Mouse (Mus musculus): Measurements from ENCODE around the gene Mllt6. TPM values are rescaled to one million over a fixed set of nuclear protein-coding genes. Genes with fewer than 3 reads are reported as not detected.
"Not testable (repeated sequence)": the region's sequence is repeated elsewhere in the genome, so short reads cannot be mapped to it uniquely, and the experiment has no call there.

The Mllt6 gene
- total RNA-seq, 2 experiments from 2014 or later = 105 to 121 TPM

DNA sequence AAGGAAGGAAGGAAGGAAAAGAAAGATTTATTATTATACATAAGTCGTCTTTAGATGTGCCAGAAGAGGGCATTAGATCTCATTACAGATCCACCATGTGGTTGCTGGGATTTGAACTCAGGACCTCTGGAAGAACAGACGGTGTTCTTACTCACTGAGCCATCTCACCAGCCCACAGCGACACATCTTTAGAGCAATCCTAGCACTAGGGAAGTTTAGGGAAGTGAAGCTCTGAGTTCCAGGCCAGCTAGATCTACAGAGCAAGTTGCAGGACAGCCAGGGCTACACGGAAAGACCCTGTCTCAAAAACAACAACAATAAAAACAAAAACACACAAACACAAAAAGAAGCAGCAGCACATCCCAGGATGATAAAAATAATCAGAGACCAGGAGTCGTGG lies 71.6 kb downstream of the Mllt6 start:
- intact Hi-C loops (cut with DNase I); DNase-seq (ENCODE audit: low spot score in 2 of 2): not testable (repeated sequence)

Small RNA genes within 50 kb of the gene (microRNA-seq; reads per million reads assigned to microRNA genes)
- gene Gm24158 (0 reads per million in 2 experiments), gene Mir6927 (0 to 0.99 reads per million in 2 experiments)

Other genes starting within 250 kb of the Mllt6 start
- gene Arhgap23, start 247.9 kb upstream of the Mllt6 start, total RNA-seq (2021) = 10 to 100 TPM; 63.8 to 66.5 TPM
- not detected for gene 4933428G20Rik, start 163.1 kb upstream of the Mllt6 start, total RNA-seq (2021)
- 100 to 1,000 TPM; 323 to 339 TPM for gene Srcin1, start 87.2 kb upstream of the Mllt6 start, total RNA-seq (2021)
- gene Epop, start 33.7 kb upstream of the Mllt6 start, total RNA-seq (2021) = 10 to 100 TPM; 77.4 to 92.2 TPM
- gene Cisd3, start 22.4 kb downstream of the Mllt6 start, total RNA-seq (2021) = 10 to 100 TPM; 46.5 to 48.8 TPM
- 10 to 100 TPM; 30.1 to 30.3 TPM for gene Pcgf2, start 37.1 kb downstream of the Mllt6 start, total RNA-seq (2021)
- gene Psmb3, start 40.0 kb downstream of the Mllt6 start, total RNA-seq (2021) = 100 to 1,000 TPM; 119 to 124 TPM
- gene Pip4k2b, start 81.3 kb downstream of the Mllt6 start, total RNA-seq (2021) = 100 to 1,000 TPM; 111 to 118 TPM
- 10 to 100 TPM; 18.7 to 20.2 TPM for gene Cwc25, start 103.1 kb downstream of the Mllt6 start, total RNA-seq (2021)
- gene 1700001P01Rik, start 112.5 kb downstream of the Mllt6 start, total RNA-seq (2021) = under 1 TPM; 0.62 to 0.78 TPM
- gene Rpl23, start 119.0 kb downstream of the Mllt6 start, total RNA-seq (2021) = 100 to 1,000 TPM; 340 to 351 TPM
- 100 to 1,000 TPM; 192 to 202 TPM for gene Lasp1, start 135.6 kb downstream of the Mllt6 start, total RNA-seq (2021)
- gene B230217C12Rik, start 177.4 kb downstream of the Mllt6 start, total RNA-seq (2021) = 10 to 100 TPM; 75.4 to 75.9 TPM
- gene Fbxo47, start 220.7 kb downstream of the Mllt6 start, total RNA-seq (2021) = 1 to 10 TPM; 1.8 to 2.1 TPM